Mouse (Mus musculus): ENCODE results near the gene Lrrc49. TPM values are rescaled to one million over a fixed set of nuclear protein-coding genes. Genes with fewer than 3 reads are reported as not detected.

Gene Lrrc49
- polyA plus RNA-seq, 1 experiment = 0.54 TPM

- Histone ChIP-seq H3K36me3 (replicated peaks; ENCODE audit: low read length) (no peaks in the 10 kb centered on the region), H3K4me1 (no peaks in the 10 kb centered on the region), H3K27me3 (replicated peaks) (no peaks in the 10 kb centered on the region)
Observed at GRCm38 (mm10) chr9:60586920-60587319, 101.0 kb downstream of the Lrrc49 start.

GRCm38 (mm10) chr9:60585206-60585605 is 102.8 kb downstream of the Lrrc49 start:
- no peak for TF ChIP-seq GATA1 (IDR thresholded peaks at IDR 0.05; ENCODE audit: borderline replicate concordance, low read length)
- TF ChIP-seq FLI1 (IDR thresholded peaks at IDR 0.05; ENCODE audit: low read length) = no peak
- Histone ChIP-seq H3K4me3 (replicated peaks) (no peak overlapping the region), H3K9me3 (no peaks in the 10 kb centered on the region), H3K27me3 (replicated peaks) (peaks cover 4% of the 10 kb centered on the region), H3K4me1 (no peaks in the 10 kb centered on the region), H3K36me3 (replicated peaks; ENCODE audit: low read length) (no peaks in the 10 kb centered on the region)

More at GRCm38 (mm10) chr9:60586920-60587319, 101.0 kb downstream of the Lrrc49 start:
- no peaks in the 10 kb centered on the region for H3K9me3 ChIP-seq
- TF ChIP-seq FLI1 (IDR thresholded peaks at IDR 0.05; ENCODE audit: low read length) (no peak), GATA1 (IDR thresholded peaks at IDR 0.05; ENCODE audit: borderline replicate concordance, low read length) (no peak)
- no peak overlapping the region for H3K4me3 ChIP-seq (replicated peaks)

- no peaks in the 10 kb centered on the region for H3K4me1 ChIP-seq
- no peaks in the 10 kb centered on the region for H3K9me3 ChIP-seq
- H3K27me3 ChIP-seq (replicated peaks) = peaks cover 4% of the 10 kb centered on the region
- TF ChIP-seq GATA1 (IDR thresholded peaks at IDR 0.05; ENCODE audit: borderline replicate concordance, low read length) (no peak), FLI1 (IDR thresholded peaks at IDR 0.05; ENCODE audit: low read length) (no peak)
- H3K4me3 ChIP-seq (replicated peaks) = no peak overlapping the region
- no peaks in the 10 kb centered on the region for H3K36me3 ChIP-seq (replicated peaks; ENCODE audit: low read length)
Observed at GRCm38 (mm10) chr9:60582553-60582952, 105.4 kb downstream of the Lrrc49 start.

GRCm38 (mm10) chr9:60573011-60573410 is 114.9 kb downstream of the Lrrc49 start:
- Histone ChIP-seq H3K4me3 (replicated peaks) (no peak overlapping the region), H3K27me3 (replicated peaks) (peaks cover 3% of the 10 kb centered on the region), H3K36me3 (replicated peaks; ENCODE audit: low read length) (no peaks in the 10 kb centered on the region), H3K4me1 (no peaks in the 10 kb centered on the region), H3K9me3 (peaks cover 16% of the 10 kb centered on the region)
- TF ChIP-seq FLI1 (IDR thresholded peaks at IDR 0.05; ENCODE audit: low read length) = no peak
- no peak for TF ChIP-seq GATA1 (IDR thresholded peaks at IDR 0.05; ENCODE audit: borderline replicate concordance, low read length)

- Histone ChIP-seq H3K36me3 (replicated peaks; ENCODE audit: low read length) (no peaks in the 10 kb centered on the region), H3K9me3 (peaks cover 16% of the 10 kb centered on the region), H3K4me1 (no peaks in the 10 kb centered on the region), H3K4me3 (replicated peaks) (no peak overlapping the region), H3K27me3 (replicated peaks) (peaks cover 3% of the 10 kb centered on the region)
- no peak for TF ChIP-seq GATA1 (IDR thresholded peaks at IDR 0.05; ENCODE audit: borderline replicate concordance, low read length)
- TF ChIP-seq FLI1 (IDR thresholded peaks at IDR 0.05; ENCODE audit: low read length) = no peak
Observed at GRCm38 (mm10) chr9:60571725-60572124, 116.2 kb downstream of the Lrrc49 start.

- TF ChIP-seq FLI1 (IDR thresholded peaks at IDR 0.05; ENCODE audit: low read length) (no peak), GATA1 (IDR thresholded peaks at IDR 0.05; ENCODE audit: borderline replicate concordance, low read length) (no peak)
- no peak overlapping the region for H3K4me3 ChIP-seq (replicated peaks)
- H3K9me3 ChIP-seq = peaks cover 16% of the 10 kb centered on the region
Observed at GRCm38 (mm10) chr9:60571041-60571440, 116.9 kb downstream of the Lrrc49 start.

GRCm38 (mm10) chr9:60569366-60569765 is 118.6 kb downstream of the Lrrc49 start:
- TF ChIP-seq GATA1 (IDR thresholded peaks at IDR 0.05; ENCODE audit: borderline replicate concordance, low read length) (no peak), FLI1 (IDR thresholded peaks at IDR 0.05; ENCODE audit: low read length) (no peak)
- no peak overlapping the region for H3K4me3 ChIP-seq (replicated peaks)
- no peaks in the 10 kb centered on the region for H3K4me1 ChIP-seq
- no peaks in the 10 kb centered on the region for H3K36me3 ChIP-seq (replicated peaks; ENCODE audit: low read length)
- peaks cover 1% of the 10 kb centered on the region for H3K27me3 ChIP-seq (replicated peaks)
- peaks cover 16% of the 10 kb centered on the region for H3K9me3 ChIP-seq

More at GRCm38 (mm10) chr9:60571041-60571440, 116.9 kb downstream of the Lrrc49 start:
- no peaks in the 10 kb centered on the region for H3K4me1 ChIP-seq
- H3K27me3 ChIP-seq (replicated peaks) = peaks cover 3% of the 10 kb centered on the region
- no peaks in the 10 kb centered on the region for H3K36me3 ChIP-seq (replicated peaks; ENCODE audit: low read length)

- Histone ChIP-seq H3K4me1 (peaks cover 11% of the 10 kb centered on the region), H3K36me3 (replicated peaks; ENCODE audit: low read length) (no peaks in the 10 kb centered on the region), H3K27me3 (replicated peaks) (peaks cover 24% of the 10 kb centered on the region), H3K9me3 (no peaks in the 10 kb centered on the region), H3K4me3 (replicated peaks) (no peak overlapping the region)
- TF ChIP-seq FLI1 (IDR thresholded peaks at IDR 0.05; ENCODE audit: low read length) (no peak), GATA1 (IDR thresholded peaks at IDR 0.05; ENCODE audit: borderline replicate concordance, low read length) (no peak)
Observed at GRCm38 (mm10) chr9:60563809-60564208, 124.1 kb downstream of the Lrrc49 start.

- Histone ChIP-seq H3K9me3 (no peaks in the 10 kb centered on the region), H3K4me3 (replicated peaks) (peak overlapping the region; percentile 81), H3K36me3 (replicated peaks; ENCODE audit: low read length) (no peaks in the 10 kb centered on the region), H3K27me3 (replicated peaks) (peaks cover 29% of the 10 kb centered on the region), H3K4me1 (peaks cover 11% of the 10 kb centered on the region)
- no peak for TF ChIP-seq FLI1 (IDR thresholded peaks at IDR 0.05; ENCODE audit: low read length)
Observed at GRCm38 (mm10) chr9:60562443-60563371, 125.3 kb downstream of the Lrrc49 start.

- Histone ChIP-seq H3K9me3 (no peaks in the 10 kb centered on the region), H3K4me3 (replicated peaks) (no peak overlapping the region), H3K4me1 (peaks cover 11% of the 10 kb centered on the region), H3K36me3 (replicated peaks; ENCODE audit: low read length) (no peaks in the 10 kb centered on the region), H3K27me3 (replicated peaks) (peaks cover 31% of the 10 kb centered on the region)
- no peak for TF ChIP-seq GATA1 (IDR thresholded peaks at IDR 0.05; ENCODE audit: borderline replicate concordance, low read length)
- no peak for TF ChIP-seq FLI1 (IDR thresholded peaks at IDR 0.05; ENCODE audit: low read length)
Observed at GRCm38 (mm10) chr9:60561641-60562289, 126.2 kb downstream of the Lrrc49 start.

All from megakaryocyte, embryonic 14.5 days (primary cell).